Mouse (Mus musculus): ENCODE results near the gene E030018B13Rik. TPM values are rescaled to one million over a fixed set of nuclear protein-coding genes. Genes with fewer than 3 reads are reported as not detected.

E030018B13Rik gene
- polyA plus RNA-seq, 1 experiment from 2014 or later, result 0.17 TPM

GRCm38 (mm10) chr7:63936188-63936985, 19.7 kb downstream of the E030018B13Rik start:
- ATAC-seq (replicated peaks), result no peak

GRCm38 (mm10) chr7:63936986-63937235, 20.3 kb downstream of the E030018B13Rik start:
- H3K9ac ChIP-seq, result peak overlapping the region; percentile 91
- H3K9me3 ChIP-seq, result no peaks in the 10 kb centered on the region
- H3K27ac ChIP-seq, result peak overlapping the region; percentile 92
- peak overlapping the region; percentile 95 for H3K4me2 ChIP-seq
- peaks cover 35% of the 10 kb centered on the region for H3K4me1 ChIP-seq
- H3K27me3 ChIP-seq (replicated peaks), result no peaks in the 10 kb centered on the region
- 0% methylated on average over 11 of the region's 11 CpGs for WGBS
- ATAC-seq (replicated peaks), result no peak
- H3K36me3 ChIP-seq (replicated peaks), result no peaks in the 10 kb centered on the region
- H3K4me3 ChIP-seq, result peak overlapping the region; percentile 87

More at GRCm38 (mm10) chr7:63936188-63936985, 19.7 kb downstream of the E030018B13Rik start:
- peak overlapping the region; percentile 91 for H3K9ac ChIP-seq
- no peaks in the 10 kb centered on the region for H3K9me3 ChIP-seq
- WGBS, result under 1% methylated on average over 34 of the region's 34 CpGs
- H3K4me3 ChIP-seq, result peak overlapping the region; percentile 87
- no peaks in the 10 kb centered on the region for H3K36me3 ChIP-seq (replicated peaks)
- H3K27ac ChIP-seq, result peak overlapping the region; percentile 92
- no peaks in the 10 kb centered on the region for H3K27me3 ChIP-seq (replicated peaks)
- peaks cover 35% of the 10 kb centered on the region for H3K4me1 ChIP-seq
- H3K4me2 ChIP-seq, result peak overlapping the region; percentile 95

- H3K4me1 ChIP-seq, result peaks cover 35% of the 10 kb centered on the region
- H3K27ac ChIP-seq, result peak overlapping the region; percentile 92
- no peaks in the 10 kb centered on the region for H3K27me3 ChIP-seq (replicated peaks)
- WGBS, result under 1% methylated on average over 76 of the region's 88 CpGs
- peak overlapping the region; percentile 95 for H3K4me2 ChIP-seq
- peak; percentile 8 for ATAC-seq (replicated peaks)
- H3K4me3 ChIP-seq, result peak overlapping the region; percentile 87
- no peaks in the 10 kb centered on the region for H3K9me3 ChIP-seq
- peak overlapping the region; percentile 91 for H3K9ac ChIP-seq
- no peaks in the 10 kb centered on the region for H3K36me3 ChIP-seq (replicated peaks)
These were observed 20.8 kb downstream of the E030018B13Rik start for GRCm38 (mm10) chr7:63937236-63938065.

GRCm38 (mm10) chr7:63938066-63938913, 21.6 kb downstream of the E030018B13Rik start:
- under 1% methylated on average over 111 of the region's 121 CpGs for WGBS
- peak overlapping the region; percentile 95 for H3K4me2 ChIP-seq
- no peaks in the 10 kb centered on the region for H3K36me3 ChIP-seq (replicated peaks)
- no peaks in the 10 kb centered on the region for H3K9me3 ChIP-seq
- peaks cover 35% of the 10 kb centered on the region for H3K4me1 ChIP-seq
- H3K27me3 ChIP-seq (replicated peaks), result no peaks in the 10 kb centered on the region
- peak overlapping the region; percentile 92 for H3K27ac ChIP-seq
- H3K9ac ChIP-seq, result peak overlapping the region; percentile 91
- peak overlapping the region; percentile 87 for H3K4me3 ChIP-seq
- peak; percentile 82 for ATAC-seq (replicated peaks)

GRCm38 (mm10) chr7:63938914-63939396, 22.3 kb downstream of the E030018B13Rik start, which contains the start of gene Klf13:
Gene Klf13 (minus strand): TSS chr7:63938915.
- under 1% methylated on average over 44 of the region's 50 CpGs for WGBS
- H3K9me3 ChIP-seq, result no peaks in the 10 kb centered on the region

GRCm38 (mm10) chr7:63939397-63939951, 22.8 kb downstream of the E030018B13Rik start:
- Histone ChIP-seq H3K27ac (peak overlapping the region; percentile 92), H3K4me3 (peak overlapping the region; percentile 87), H3K4me2 (peak overlapping the region; percentile 95), H3K36me3 (replicated peaks) (no peaks in the 10 kb centered on the region), H3K9me3 (no peaks in the 10 kb centered on the region), H3K4me1 (peaks cover 28% of the 10 kb centered on the region), H3K9ac (peak overlapping the region; percentile 72), H3K27me3 (replicated peaks) (no peaks in the 10 kb centered on the region)
- 0% methylated on average over 38 of the region's 39 CpGs for WGBS
- ATAC-seq (replicated peaks), result peak; percentile 61

More at GRCm38 (mm10) chr7:63938914-63939396, 22.3 kb downstream of the E030018B13Rik start, which contains the start of gene Klf13:
- Histone ChIP-seq H3K27me3 (replicated peaks) (no peaks in the 10 kb centered on the region), H3K4me1 (peaks cover 31% of the 10 kb centered on the region), H3K36me3 (replicated peaks) (no peaks in the 10 kb centered on the region), H3K9ac (peak within 1 kb of the TSS; percentile 91), H3K4me3 (peak within 1 kb of the TSS; percentile 87), H3K4me2 (peak within 1 kb of the TSS; percentile 95), H3K27ac (peak within 1 kb of the TSS; percentile 92)
- peak; percentile 95 for ATAC-seq (replicated peaks)

GRCm38 (mm10) chr7:63940321-63940720, 23.7 kb downstream of the E030018B13Rik start:
- ATAC-seq (replicated peaks), result no peak
- no peak overlapping the region for H3K4me3 ChIP-seq
- no peaks in the 10 kb centered on the region for H3K9me3 ChIP-seq
- peak overlapping the region; percentile 92; the same call in 1 of the 2 replicates for H3K27ac ChIP-seq
- H3K27me3 ChIP-seq (replicated peaks), result no peaks in the 10 kb centered on the region
- H3K4me1 ChIP-seq, result peaks cover 19% of the 10 kb centered on the region
- 87% methylated on average over 5 of the region's 5 CpGs for WGBS
- no peaks in the 10 kb centered on the region for H3K36me3 ChIP-seq (replicated peaks)
- H3K9ac ChIP-seq, result no peak overlapping the region
- H3K4me2 ChIP-seq, result peak overlapping the region; percentile 95; the same call in 1 of the 2 replicates

GRCm38 (mm10) chr7:63941050-63941449, 24.4 kb downstream of the E030018B13Rik start:
- no peaks in the 10 kb centered on the region for H3K27me3 ChIP-seq (replicated peaks)
- no peak overlapping the region for H3K9ac ChIP-seq
- WGBS, result 89% methylated on average over 3 of the region's 3 CpGs
- H3K4me1 ChIP-seq, result peaks cover 12% of the 10 kb centered on the region
- H3K27ac ChIP-seq, result no peak overlapping the region
- no peaks in the 10 kb centered on the region for H3K9me3 ChIP-seq
- no peak for ATAC-seq (replicated peaks)
- H3K4me2 ChIP-seq, result no peak overlapping the region
- no peak overlapping the region for H3K4me3 ChIP-seq
- H3K36me3 ChIP-seq (replicated peaks), result no peaks in the 10 kb centered on the region

- Histone ChIP-seq H3K36me3 (replicated peaks) (no peaks in the 10 kb centered on the region), H3K9me3 (no peaks in the 10 kb centered on the region), H3K4me2 (no peak overlapping the region), H3K27ac (no peak overlapping the region), H3K9ac (no peak overlapping the region), H3K4me1 (peaks cover 8% of the 10 kb centered on the region), H3K27me3 (replicated peaks) (no peaks in the 10 kb centered on the region), H3K4me3 (no peak overlapping the region)
- WGBS, result 91% methylated on average over 4 of the region's 4 CpGs
- ATAC-seq (replicated peaks), result no peak
These were observed 24.8 kb downstream of the E030018B13Rik start for GRCm38 (mm10) chr7:63941501-63941900.

- H3K9me3 ChIP-seq, result no peaks in the 10 kb centered on the region
- H3K27ac ChIP-seq, result no peak overlapping the region
- H3K36me3 ChIP-seq (replicated peaks), result no peaks in the 10 kb centered on the region
- no peak overlapping the region for H3K4me3 ChIP-seq
- ATAC-seq (replicated peaks), result no peak
- H3K27me3 ChIP-seq (replicated peaks), result no peaks in the 10 kb centered on the region
- H3K4me2 ChIP-seq, result no peak overlapping the region
- peaks cover 6% of the 10 kb centered on the region for H3K4me1 ChIP-seq
- no peak overlapping the region for H3K9ac ChIP-seq
- 51% methylated on average over 2 of the region's 2 CpGs for WGBS
These were observed 27.3 kb downstream of the E030018B13Rik start for GRCm38 (mm10) chr7:63943946-63944345.
